Mouse (Mus musculus) embryonic facial prominence, embryonic 10.5 days (tissue): Measurements from ENCODE around the gene Pik3c2g. TPM values are rescaled to one million over a fixed set of nuclear protein-coding genes. Genes with fewer than 3 reads are reported as not detected.
"Not testable (repeated sequence)": the region's sequence is repeated elsewhere in the genome, so short reads cannot be mapped to it uniquely, and the experiment has no call there.

Source experiments
- DNase-seq: peaks from one replicate; pipeline ENCODE4 v3.0.0-alpha.2; 2017; ENCODE audit warnings: low spot score
- H3K27ac ChIP-seq: fragments of 300-500 bp; sonication (generic); replicated peaks from 2 replicates; pipeline ENCODE4 v1.5.1; 2016; ENCODE audit warnings: mild to moderate bottlenecking
- H3K27me3 ChIP-seq: fragments of 300-500 bp; sonication (generic); replicated peaks from 2 replicates; pipeline ENCODE4 v1.6.1; 2016; ENCODE audit warnings: low read depth, mild to moderate bottlenecking; ENCODE audit not compliant: poor library complexity, severe bottlenecking
- H3K36me3 ChIP-seq: fragments of 300-500 bp; sonication (generic); replicated peaks from 2 replicates; pipeline ENCODE4 v1.6.1; 2016; ENCODE audit warnings: mild to moderate bottlenecking, moderate library complexity
- H3K4me1 ChIP-seq: fragments of 300-500 bp; sonication (generic); 2 replicates; pipeline ENCODE4 v1.6.1; 2016
- H3K4me3 ChIP-seq: fragments of 300-500 bp; sonication (generic); 2 replicates; pipeline ENCODE4 v1.5.1; 2016; ENCODE audit warnings: mild to moderate bottlenecking, moderate library complexity
- H3K9me3 ChIP-seq: fragments of 300-500 bp; sonication (generic); 2 replicates; pipeline ENCODE4 v1.6.1; 2016; ENCODE audit warnings: mild to moderate bottlenecking
- WGBS: fragments of 180-500 bp; shearing (Covaris S2); methylation state at CpG from one replicate; pipeline ENCODE4 v1.1.7; 2016; 5-methylcytosine and 5-hydroxymethylcytosine counted together
- polyA plus RNA-seq: library from polyadenylated mRNA; unstranded; fragments of >200 nt; fragmentation: Nextera tagmentation; extraction: Ambion mirVana; gene quantifications from 2 replicates; pipeline ENCODE4 v1.2.1, GENCODE M21; 2016

Pik3c2g gene
- polyA plus RNA-seq, 1 experiment from 2014 or later, result 0.25 TPM

DNA sequence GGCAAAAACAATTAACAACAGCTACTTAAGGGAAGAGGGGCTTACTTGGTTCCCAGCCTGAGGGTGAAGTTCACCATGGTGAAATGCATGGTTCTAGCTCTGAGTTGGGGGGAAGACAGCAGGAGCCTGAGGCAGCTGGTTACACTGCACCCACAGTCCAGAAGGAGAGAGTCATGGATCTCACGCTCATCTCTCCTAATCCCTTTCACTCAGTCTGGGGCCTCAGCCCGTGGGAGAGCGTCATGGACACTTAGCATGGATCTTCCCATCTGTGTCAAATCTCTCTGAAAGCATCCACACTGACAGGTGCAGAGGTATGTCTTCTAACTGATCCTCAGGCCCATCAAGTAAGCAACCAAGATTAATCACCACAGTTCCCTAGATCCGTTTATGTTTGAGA, 320.1 kb downstream of the Pik3c2g start:
- H3K27me3 ChIP-seq, result no peaks in the 10 kb centered on the region
- 66% methylated on average over 4 of the region's 4 CpGs for WGBS
- DNase-seq, result no peak
- H3K4me1 ChIP-seq, result peaks cover 6% of the 10 kb centered on the region; the same call in 1 of the 2 replicates
- H3K9me3 ChIP-seq, result no peaks in the 10 kb centered on the region
- H3K36me3 ChIP-seq, result no peaks in the 10 kb centered on the region
- H3K27ac ChIP-seq, result no peak overlapping the region
- H3K4me3 ChIP-seq, result no peak overlapping the region

DNA sequence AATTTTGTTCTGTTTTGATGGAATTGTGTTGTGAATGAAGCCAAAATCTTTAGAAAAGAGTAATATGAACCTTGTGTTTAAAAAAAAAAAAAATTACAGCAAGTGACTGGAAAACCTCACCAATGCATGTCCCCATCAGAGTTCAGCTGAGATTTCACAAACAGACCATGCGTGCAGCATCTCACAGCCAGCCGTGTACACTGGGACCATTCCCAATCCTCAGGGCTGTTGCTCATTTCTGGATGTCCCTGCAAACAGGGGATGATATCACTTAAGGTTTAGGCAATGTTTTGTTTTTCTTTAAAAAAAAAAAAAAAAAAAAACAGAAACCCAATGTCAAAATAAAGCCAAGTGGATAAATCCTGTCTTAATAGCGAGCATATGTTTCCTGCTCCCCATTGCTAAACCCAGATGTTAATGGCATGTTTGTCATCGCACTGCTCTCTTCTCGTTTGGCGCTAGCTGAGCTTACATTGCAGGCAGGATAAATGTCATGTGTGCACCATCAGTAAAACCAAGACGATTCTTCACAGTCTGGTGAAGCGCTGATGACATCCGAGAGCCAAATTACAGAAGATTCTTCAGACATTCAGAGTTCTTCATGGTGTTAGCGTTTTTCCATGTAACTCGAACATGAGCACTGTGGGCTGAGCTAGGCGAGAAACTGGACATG, 322.1 kb downstream of the Pik3c2g start:
- DNase-seq, result no peak
- no peaks in the 10 kb centered on the region for H3K27me3 ChIP-seq
- H3K4me1 ChIP-seq, result peaks cover 6% of the 10 kb centered on the region; the same call in 1 of the 2 replicates
- H3K36me3 ChIP-seq, result no peaks in the 10 kb centered on the region
- 55% methylated on average over 12 of the region's 12 CpGs for WGBS
- no peaks in the 10 kb centered on the region for H3K9me3 ChIP-seq
- no peak overlapping the region for H3K4me3 ChIP-seq
- no peak overlapping the region for H3K27ac ChIP-seq

DNA sequence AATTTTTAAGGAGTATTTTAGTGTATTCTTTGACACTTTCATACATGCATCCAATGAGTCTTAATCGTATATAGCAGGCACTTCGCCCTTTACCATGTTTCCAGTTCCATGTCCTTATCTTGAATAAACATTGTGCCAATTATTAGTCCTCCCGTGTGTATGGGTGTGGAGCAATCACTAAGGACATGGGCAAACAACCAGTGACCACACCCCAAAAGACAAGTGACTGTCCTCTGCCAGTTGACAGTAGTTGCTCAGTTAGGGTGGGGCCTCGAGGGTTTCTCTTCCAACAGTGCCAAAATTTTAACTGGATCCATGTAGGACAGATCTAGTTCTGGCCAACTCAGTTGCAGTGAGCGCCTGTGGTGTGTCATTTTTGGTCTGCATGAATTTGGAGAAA, 341.7 kb downstream of the Pik3c2g start:
- no peak overlapping the region for H3K27ac ChIP-seq
- H3K4me3 ChIP-seq, result no peak overlapping the region
- DNase-seq, result no peak
- no peaks in the 10 kb centered on the region for H3K36me3 ChIP-seq
- H3K27me3 ChIP-seq, result no peaks in the 10 kb centered on the region
- H3K9me3 ChIP-seq, result no peaks in the 10 kb centered on the region
- H3K4me1 ChIP-seq, result no peaks in the 10 kb centered on the region
- WGBS, result 85% methylated on average over 5 of the region's 5 CpGs

DNA sequence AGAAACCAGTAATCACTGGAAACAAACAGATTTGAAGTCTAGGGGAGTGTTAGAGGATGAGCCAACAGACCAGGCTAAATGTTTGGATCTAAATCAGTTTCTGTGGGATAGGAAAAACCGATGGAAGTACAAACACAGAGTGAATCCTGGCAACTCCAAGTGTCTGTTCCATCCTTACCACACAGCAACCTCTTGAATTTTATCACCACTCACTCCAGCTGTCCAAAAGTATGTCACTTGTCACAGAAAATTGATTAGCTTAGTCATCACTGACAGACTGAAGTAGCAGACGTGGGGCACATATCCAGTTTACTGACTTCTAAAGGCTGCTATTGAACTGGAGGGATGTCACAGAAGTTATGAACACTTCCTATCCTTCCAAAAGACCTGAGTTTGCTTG, 347.8 kb downstream of the Pik3c2g start:
- no peak overlapping the region for H3K4me3 ChIP-seq
- no peaks in the 10 kb centered on the region for H3K9me3 ChIP-seq
- no peaks in the 10 kb centered on the region for H3K4me1 ChIP-seq
- no peaks in the 10 kb centered on the region for H3K27me3 ChIP-seq
- no peaks in the 10 kb centered on the region for H3K36me3 ChIP-seq
- DNase-seq, result no peak
- H3K27ac ChIP-seq, result no peak overlapping the region
- 75% methylated on average over 2 of the region's 2 CpGs for WGBS

DNA sequence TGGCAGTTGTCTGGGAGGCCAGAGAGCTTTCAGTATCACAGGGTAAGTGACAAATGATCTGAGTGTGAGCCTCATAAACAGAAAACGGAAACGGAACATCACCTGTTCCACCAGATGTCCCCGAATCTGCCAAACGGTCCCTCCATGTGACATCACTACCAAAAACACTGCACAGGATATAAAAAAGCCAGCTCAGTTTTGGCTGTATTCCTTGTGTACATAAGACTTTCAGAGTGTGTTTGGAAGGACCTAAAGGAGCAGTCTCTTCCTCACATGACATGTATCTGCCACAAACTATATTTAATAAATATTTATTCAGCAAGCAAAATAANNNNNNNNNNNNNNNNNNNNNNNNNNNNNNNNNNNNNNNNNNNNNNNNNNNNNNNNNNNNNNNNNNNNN, 350.6 kb downstream of the Pik3c2g start:
- 90% methylated on average over 4 of the region's 4 CpGs for WGBS
- H3K27ac ChIP-seq, H3K27me3 ChIP-seq, H3K4me1 ChIP-seq, DNase-seq, H3K9me3 ChIP-seq, H3K4me3 ChIP-seq, H3K36me3 ChIP-seq: not testable (repeated sequence)

DNA sequence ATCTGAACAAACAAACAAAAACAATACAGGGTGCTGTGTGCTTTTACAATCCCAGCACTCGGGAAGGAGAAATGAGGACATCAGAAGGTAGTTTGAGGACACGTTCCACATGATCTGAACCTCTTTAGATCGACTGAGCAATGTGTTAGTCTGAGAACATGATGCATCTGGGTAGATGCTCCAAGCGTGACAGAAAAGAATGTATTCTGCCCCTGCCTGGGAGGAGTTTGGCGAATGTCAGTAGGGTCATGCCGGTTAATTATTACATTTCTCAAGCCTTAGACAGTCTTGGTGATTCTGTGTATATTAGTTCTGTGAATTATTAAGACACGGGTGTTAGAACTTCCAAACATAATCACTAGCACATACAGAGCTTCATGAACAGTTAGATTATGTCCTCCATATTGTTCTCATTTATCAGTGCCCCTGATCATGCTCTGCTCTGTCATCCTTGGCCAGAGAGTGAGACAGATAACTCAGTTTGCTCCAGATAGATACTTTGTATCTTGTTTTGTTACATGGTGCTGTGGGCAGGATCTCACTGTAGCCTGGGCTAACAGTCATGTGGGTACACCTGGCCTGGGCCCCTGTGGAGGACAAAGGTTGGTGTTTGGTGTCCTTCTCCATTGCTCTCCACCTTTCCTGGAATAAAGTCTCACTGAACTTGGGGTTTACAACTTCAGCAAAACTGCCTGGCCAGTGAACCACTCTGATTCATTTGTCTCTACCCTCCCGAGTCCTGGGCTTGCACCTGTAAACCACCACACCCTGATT, 360.3 kb downstream of the Pik3c2g start:
- Histone ChIP-seq H3K36me3 (no peaks in the 10 kb centered on the region), H3K4me1 (no peaks in the 10 kb centered on the region), H3K9me3 (no peaks in the 10 kb centered on the region), H3K27ac (no peak overlapping the region), H3K4me3 (no peak overlapping the region), H3K27me3 (no peaks in the 10 kb centered on the region)
- 89% methylated on average over 8 of the region's 8 CpGs for WGBS
- DNase-seq, result no peak

DNA sequence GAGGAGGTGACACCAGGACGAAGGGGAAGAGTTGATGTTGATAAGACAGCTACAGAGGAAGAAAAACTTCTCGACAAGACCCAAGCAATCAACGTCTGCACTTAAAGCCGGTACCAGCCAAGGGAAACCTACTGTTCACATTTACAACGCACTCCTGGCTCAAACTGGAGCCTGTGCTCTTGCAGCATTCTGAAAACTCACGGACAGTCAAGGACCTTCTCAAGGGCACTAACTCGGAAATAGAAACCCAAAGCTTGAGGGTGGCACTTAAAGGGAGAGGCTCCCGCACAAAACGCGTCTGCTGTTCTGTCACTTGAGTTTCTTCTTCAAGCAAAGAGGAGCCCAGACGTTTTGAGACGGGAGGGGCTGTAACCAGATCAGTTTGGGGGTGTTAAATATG, 366.6 kb downstream of the Pik3c2g start:
- Histone ChIP-seq H3K9me3 (no peaks in the 10 kb centered on the region), H3K4me1 (no peaks in the 10 kb centered on the region), H3K27ac (no peak overlapping the region), H3K27me3 (no peaks in the 10 kb centered on the region), H3K36me3 (no peaks in the 10 kb centered on the region), H3K4me3 (no peak overlapping the region)
- WGBS, result 86% methylated on average over 12 of the region's 12 CpGs
- DNase-seq, result no peak

DNA sequence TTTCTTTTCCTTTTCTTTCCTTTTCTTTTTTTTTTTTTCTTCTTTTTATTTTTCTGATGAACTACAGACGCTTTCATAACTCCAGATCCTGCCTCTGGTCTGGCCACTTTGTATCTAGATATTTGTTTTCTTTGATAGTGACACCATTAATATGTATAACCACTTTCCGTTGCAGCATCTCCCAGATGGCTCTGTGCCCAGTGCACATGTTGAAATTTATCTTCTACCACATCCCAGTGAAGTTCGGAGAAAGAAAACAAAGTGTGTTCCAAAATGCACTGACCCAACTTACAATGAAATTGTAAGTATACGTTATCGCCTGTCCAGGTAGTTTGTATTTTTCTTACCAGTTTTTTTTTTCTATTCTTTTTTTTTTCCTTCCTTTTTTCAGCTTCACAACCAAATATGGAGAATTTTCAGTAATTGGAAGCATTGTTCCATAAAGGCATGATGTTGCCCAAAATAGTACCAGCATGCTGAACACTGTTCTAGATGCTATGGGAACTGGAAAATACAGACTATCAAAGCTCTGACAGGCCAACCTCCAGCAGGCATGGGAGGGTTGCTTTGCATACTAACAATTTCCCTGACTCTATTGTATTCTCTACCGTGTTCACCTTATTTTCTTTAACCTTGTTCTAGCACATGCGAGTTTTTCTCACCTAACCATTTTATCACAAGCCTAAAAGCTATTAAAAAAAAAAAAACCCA, 370.7 kb downstream of the Pik3c2g start:
- no peaks in the 10 kb centered on the region for H3K27me3 ChIP-seq
- no peak overlapping the region for H3K4me3 ChIP-seq
- no peaks in the 10 kb centered on the region for H3K4me1 ChIP-seq
- DNase-seq, result no peak
- H3K36me3 ChIP-seq, result no peaks in the 10 kb centered on the region
- 83% methylated on average over 7 of the region's 7 CpGs for WGBS
- no peaks in the 10 kb centered on the region for H3K9me3 ChIP-seq
- H3K27ac ChIP-seq, result no peak overlapping the region

DNA sequence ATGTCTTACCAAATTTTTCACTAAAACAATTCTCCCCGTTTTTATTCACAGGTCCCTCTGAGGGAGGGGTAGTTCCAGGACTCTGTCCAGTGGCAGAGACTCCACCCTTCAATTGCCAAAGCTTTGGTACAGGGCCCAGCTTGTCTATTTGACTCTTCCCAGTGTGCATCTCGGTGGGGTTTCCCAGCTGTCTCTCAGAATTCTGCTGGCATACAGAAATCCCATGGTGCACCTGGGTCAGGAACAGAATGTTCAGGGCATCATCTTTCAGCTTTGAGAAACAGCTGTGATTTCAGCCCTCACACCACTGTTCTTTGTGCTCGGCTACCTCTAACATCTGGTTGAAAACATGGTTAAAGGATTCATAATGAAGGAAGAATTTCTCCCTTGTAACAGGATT, 376.8 kb downstream of the Pik3c2g start:
- Histone ChIP-seq H3K4me1 (no peaks in the 10 kb centered on the region), H3K36me3 (no peaks in the 10 kb centered on the region), H3K9me3 (no peaks in the 10 kb centered on the region), H3K27ac (no peak overlapping the region), H3K27me3 (no peaks in the 10 kb centered on the region), H3K4me3 (no peak overlapping the region)
- 73% methylated on average over 3 of the region's 3 CpGs for WGBS
- no peak for DNase-seq

DNA sequence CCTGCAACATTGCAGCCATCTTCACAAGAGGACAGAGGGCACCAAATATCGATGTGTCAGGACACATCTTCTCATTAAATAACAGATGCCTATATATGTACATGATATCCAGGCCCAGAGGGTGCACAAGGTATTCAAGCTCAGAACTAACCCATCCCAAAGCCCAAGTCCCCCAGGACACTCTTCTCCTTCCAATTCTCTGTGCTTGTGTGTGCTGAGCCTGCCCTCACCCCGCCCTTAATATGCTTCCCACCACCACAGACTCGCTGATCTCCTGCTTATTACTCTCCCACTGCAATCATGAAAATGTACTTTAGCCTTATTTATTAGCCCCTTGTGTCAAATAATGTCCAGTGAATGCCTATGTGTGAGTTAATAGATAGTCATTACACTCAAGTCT, 377.9 kb downstream of the Pik3c2g start:
- 91% methylated on average over 3 of the region's 3 CpGs for WGBS
- H3K27me3 ChIP-seq, result no peaks in the 10 kb centered on the region
- no peak overlapping the region for H3K4me3 ChIP-seq
- no peaks in the 10 kb centered on the region for H3K9me3 ChIP-seq
- no peaks in the 10 kb centered on the region for H3K36me3 ChIP-seq
- H3K27ac ChIP-seq, result no peak overlapping the region
- H3K4me1 ChIP-seq, result no peaks in the 10 kb centered on the region
- no peak for DNase-seq

DNA sequence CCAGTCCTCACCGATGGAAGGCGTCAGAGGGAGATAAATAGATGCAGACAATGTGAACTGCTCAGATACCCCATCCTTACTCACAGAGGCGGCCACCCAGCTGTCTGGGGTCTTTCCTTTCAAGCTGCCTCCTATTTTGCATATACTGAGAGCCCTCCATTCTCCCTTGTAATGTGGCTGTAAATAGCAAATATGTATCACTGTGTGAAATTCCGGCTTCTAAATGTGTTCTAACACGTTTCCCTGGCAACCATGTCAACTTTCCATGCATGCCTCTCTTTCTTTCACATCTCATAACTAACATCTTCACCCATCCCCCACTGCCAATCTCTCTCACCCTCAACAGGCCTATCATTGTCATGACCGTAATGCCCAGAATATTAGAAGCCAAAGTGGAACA, 379.7 kb downstream of the Pik3c2g start:
- H3K4me1 ChIP-seq, result no peaks in the 10 kb centered on the region
- H3K9me3 ChIP-seq, result no peaks in the 10 kb centered on the region
- no peak overlapping the region for H3K4me3 ChIP-seq
- no peaks in the 10 kb centered on the region for H3K27me3 ChIP-seq
- no peak for DNase-seq
- no peaks in the 10 kb centered on the region for H3K36me3 ChIP-seq
- 66% methylated on average over 6 of the region's 6 CpGs for WGBS
- no peak overlapping the region for H3K27ac ChIP-seq

DNA sequence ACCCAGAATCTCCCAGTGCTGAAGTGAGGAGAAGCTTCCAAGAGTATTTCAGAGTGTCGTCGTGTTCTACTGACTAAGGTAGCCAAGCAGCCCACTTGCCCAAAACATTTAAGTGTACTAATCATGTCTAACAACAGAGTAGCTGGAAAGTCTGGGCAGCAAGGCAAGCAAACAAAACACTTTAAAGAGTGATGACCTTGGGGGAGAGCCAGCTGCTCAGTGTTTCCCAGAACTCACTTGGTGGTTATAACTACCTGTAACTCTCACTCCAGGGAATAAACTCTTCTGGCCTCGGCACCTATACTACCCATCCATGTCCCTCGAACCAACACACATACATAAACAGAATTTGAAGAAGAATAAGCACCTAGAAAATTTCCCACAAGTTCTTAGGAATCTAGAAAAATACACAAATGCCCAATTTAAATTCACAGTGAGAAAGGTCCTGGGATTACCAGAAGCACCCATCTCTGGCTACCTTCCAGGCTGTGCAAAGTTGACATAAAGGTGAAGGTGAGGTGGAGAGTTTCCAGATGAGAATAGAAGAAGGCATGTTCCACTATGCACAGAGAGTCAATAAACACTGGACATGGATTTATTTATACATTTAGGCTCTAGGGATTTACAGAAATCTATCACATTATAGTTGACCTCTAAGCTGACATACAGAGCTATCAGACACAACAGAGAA, 384.7 kb downstream of the Pik3c2g start:
- Histone ChIP-seq H3K4me1 (no peaks in the 10 kb centered on the region), H3K36me3 (no peaks in the 10 kb centered on the region), H3K9me3 (no peaks in the 10 kb centered on the region), H3K27me3 (no peaks in the 10 kb centered on the region), H3K4me3 (no peak overlapping the region), H3K27ac (no peak overlapping the region)
- no peak for DNase-seq
- 89% methylated on average over 4 of the region's 4 CpGs for WGBS
